Mouse (Mus musculus) cerebellum, adult (tissue): ENCODE measurements around the gene Stub1.

Experiments
- ATAC-seq: cut with Nextera tagmentation; 2 replicates; pipeline ENCODE4 v1.9.2; 2017; ENCODE audit warnings: mild to moderate bottlenecking, moderate library complexity, mixed read lengths; ENCODE audit not compliant: insufficient number of reproducible peaks, low FRiP score, low TSS enrichment

The Stub1 gene

GRCm38 (mm10) chr17:25839455-25840235 is 6.4 kb upstream of the Stub1 start:
- ATAC-seq, result no peak

DNA sequence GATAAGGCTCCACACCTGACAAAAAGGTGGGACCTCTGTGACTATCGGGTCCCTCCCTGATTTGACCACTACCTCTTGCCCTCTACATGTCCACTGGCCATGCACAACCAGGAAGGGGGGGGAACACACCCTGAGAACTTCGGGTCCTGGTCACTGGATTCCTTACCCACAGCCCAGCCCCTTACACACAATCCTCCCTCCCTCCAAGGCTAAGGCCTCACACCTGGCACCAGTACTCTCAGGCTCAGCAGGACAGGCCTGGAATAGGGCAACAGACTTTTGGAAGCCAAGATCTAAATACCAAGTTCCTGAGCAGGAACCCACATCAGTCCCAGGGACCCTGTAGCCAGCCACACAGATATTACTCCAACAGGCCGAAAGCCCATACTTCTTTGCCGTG is 5.7 kb upstream of the Stub1 start:
- ATAC-seq, result no peak

- ATAC-seq, result no peak
Observed at GRCm38 (mm10) chr17:25837533-25837932, 4.3 kb upstream of the Stub1 start.

- peak; percentile 45; the same call in 1 of the 2 replicates for ATAC-seq
Observed at GRCm38 (mm10) chr17:25837076-25837410, 3.8 kb upstream of the Stub1 start, which contains the start of gene Rhbdl1. TSS of gene Rhbdl1 (minus strand) at chr17:25837295.

- ATAC-seq, result no peak
Observed at GRCm38 (mm10) chr17:25836397-25837075, 3.3 kb upstream of the Stub1 start.

GRCm38 (mm10) chr17:25835816-25836215 is 2.6 kb upstream of the Stub1 start:
- ATAC-seq, result no peak

DNA sequence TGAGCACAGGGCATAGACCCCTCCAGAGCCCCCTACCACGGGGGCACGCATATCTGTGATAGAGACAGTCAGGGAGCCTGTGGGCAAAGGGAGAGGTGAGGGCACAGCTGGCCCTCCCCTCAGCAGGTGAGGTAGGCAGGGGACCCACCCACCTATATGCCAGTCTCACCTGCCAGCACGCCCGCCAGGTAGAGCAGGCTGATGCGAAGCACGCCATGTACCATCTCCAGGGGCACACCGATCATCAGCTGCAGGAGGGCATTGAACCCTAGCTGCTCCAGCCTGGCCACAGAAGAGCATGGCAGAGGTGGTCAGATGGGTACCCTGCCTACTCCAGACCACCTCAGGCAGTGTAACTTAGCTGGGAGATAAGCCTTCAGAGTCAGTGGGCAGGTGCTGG is 2.1 kb upstream of the Stub1 start:
- ATAC-seq, result no peak

- ATAC-seq, result no peak
Observed at GRCm38 (mm10) chr17:25834595-25835222, 1.5 kb upstream of the Stub1 start.

DNA sequence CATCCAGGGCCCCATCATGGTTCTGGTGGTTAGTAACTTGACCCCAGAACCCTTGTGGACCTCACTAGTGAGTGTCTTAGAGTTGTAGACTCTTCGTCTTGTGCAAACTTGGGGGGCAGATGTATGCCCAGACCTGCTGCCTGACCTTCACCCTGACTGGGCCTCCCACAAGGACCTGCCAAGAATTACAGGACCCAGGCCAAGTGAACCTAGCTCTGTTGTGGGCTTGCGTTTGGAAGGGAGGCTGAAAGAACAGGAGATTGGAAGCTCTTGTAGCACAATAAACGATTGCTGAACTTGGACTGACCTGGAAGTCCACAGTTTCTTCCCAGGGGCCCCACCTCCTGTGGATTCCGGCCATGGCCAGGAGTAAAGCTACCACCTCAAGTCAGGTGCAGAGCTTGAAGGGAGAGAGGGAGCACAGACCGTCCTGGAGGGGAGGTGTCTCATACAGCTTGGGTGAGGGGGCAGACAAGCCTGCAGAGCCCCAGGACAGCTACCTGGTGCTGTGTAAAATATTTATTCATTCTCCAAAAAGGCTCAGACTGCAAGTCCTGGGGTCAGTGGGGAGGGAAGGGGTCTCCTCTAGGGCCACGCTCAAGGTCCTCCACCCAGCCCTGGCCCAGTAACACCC is 874 bp upstream of the Stub1 start:
- ATAC-seq, result no peak

GRCm38 (mm10) chr17:25832436-25833290 is 541 bp downstream of the Stub1 start:
- peak; percentile 62 for ATAC-seq

- no peak for ATAC-seq
Observed at GRCm38 (mm10) chr17:25831451-25832281, 1.5 kb downstream of the Stub1 start.

- ATAC-seq, result no peak
Observed at GRCm38 (mm10) chr17:25830806-25831431, 2.3 kb downstream of the Stub1 start.

- ATAC-seq, result no peak
Observed at GRCm38 (mm10) chr17:25830200-25830753, 2.9 kb downstream of the Stub1 start.

DNA sequence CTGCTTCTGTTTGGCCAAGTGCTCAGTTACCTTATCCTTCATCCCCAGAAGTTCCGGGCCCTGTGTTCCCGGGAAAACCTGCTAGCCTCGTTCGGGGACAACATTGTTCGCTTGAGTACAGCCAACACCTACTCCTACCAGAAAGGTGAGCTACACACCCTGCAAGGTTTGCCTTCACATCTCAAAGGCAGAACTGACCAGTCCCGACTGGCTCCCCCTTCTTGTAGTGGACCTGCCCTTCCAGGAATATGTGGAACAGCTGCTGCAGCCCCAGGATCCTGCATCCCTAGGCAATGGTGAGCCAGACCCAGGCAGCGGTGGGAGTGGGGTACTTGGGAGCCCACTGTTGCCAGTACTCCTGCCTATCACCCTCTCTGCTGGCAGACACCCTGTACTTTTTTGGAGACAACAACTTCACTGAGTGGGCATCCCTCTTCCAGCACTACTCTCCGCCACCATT is 3.6 kb downstream of the Stub1 start:
- no peak for ATAC-seq

- peak; percentile 27; the same call in 1 of the 2 replicates for ATAC-seq
Observed at GRCm38 (mm10) chr17:25828712-25829557, 4.3 kb downstream of the Stub1 start, which contains the start of gene Jmjd8. TSS of gene Jmjd8 (plus strand) at chr17:25828867.

DNA sequence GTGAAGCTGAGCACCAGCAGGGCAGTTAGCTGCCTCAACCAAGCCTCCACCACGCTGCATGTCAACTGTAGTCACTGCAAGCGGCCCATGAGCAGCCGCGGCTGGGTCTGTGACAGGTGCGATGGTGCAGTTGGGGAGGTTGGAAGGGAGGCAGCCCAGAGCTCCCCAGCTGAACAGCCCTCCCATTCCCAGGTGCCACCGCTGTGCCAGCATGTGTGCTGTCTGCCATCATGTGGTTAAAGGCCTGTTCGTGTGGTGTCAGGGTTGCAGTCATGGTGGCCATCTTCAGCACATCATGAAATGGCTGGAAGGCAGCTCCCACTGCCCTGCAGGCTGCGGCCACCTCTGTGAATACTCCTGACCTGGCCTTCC is 5.0 kb downstream of the Stub1 start:
- no peak for ATAC-seq

- no peak for ATAC-seq
Observed at GRCm38 (mm10) chr17:25827546-25828222, 5.5 kb downstream of the Stub1 start.
